Mouse (Mus musculus) thymus, adult 18-20 months (tissue): ENCODE measurements around the gene Vil1.

Experiments
- DNase-seq, 2 experiments: peaks; one replicate each; pipeline ENCODE4 v3.0.0; 2022; ENCODE audit warnings: mixed read lengths in 2 of 2

Gene Vil1

GRCm38 (mm10) chr1:74408589-74409504, at the start of gene Vil1:
Gene Vil1 (plus strand): TSS chr1:74409376.
- DNase-seq: no peak

DNA sequence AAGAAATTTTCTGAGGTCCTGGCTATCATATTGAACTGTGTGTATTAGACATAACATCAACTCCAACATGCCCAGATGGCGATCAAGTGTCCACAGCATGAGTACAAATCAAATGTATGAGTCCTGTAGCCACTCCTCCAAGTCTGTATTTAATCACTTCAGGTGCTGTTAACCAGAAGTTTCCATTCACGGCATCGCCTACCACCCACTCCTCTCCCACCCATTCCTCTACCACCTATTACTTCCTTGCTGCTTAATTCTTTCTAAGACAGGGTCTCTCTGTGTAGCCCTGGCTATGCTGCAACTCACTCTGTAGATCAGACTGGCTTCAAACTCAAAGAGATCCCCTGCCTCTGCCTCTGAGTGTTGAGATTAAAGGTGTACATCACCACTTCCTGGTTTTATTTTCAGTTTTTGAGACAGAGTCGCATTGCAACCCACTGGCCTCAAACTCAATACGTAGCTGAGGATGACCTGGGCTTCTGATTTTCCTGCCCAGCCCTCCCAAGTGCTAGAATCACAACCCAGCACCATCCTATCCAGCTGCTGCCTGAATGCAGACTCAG, 49.1 kb upstream of the Vil1 start:
- no peak for DNase-seq

DNA sequence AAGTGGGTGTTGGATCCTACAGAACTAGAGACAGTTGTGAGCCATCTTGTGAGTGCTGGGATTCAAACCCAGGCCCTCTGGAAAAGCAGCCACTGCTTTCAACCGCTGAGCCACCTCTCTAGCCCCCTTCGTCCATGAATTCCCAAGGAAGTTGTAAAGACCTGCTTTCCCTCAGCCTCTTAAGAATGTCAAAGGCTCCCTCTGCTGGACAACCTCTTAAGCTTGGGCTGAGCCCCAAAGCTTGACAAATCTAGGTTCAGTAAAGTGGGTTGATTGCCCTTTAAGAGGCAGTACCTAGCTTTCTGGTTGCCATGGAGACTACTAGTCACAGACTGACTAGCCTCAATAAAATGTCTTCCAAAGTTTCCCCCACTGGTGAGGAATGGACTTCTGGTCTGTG, 47.4 kb upstream of the Vil1 start, which contains the start of gene Catip:
Gene Catip, plus strand, starts transcription at position 297 of the 400 bp plus-strand sequence.
- DNase-seq: peak in 1 of 2 experiments; percentile 35

GRCm38 (mm10) chr1:74362325-74363229, 46.6 kb upstream of the Vil1 start:
- no peak for DNase-seq

- no peak for DNase-seq
Observed at GRCm38 (mm10) chr1:74363437-74363836, 45.7 kb upstream of the Vil1 start.

DNA sequence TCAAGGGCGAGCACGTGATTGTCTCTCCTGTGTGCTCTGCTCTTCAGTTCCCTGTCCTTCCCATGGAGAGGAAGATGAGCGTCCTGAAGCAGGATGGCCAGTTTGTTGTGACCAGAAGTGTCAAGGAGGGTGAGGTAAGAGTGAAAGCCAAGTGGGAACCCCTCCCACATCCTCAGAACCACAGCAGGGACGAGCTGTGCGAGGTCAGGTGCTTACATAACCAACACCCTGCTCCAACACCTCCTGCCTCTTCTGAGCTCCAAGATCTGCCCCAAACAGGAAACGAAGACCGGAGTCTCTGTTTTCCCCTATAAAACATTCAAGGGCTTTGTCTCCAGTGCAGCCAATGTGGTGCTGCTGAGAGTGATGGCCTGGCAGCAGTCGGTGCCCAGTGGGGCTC, 44.9 kb upstream of the Vil1 start:
- no peak for DNase-seq

DNA sequence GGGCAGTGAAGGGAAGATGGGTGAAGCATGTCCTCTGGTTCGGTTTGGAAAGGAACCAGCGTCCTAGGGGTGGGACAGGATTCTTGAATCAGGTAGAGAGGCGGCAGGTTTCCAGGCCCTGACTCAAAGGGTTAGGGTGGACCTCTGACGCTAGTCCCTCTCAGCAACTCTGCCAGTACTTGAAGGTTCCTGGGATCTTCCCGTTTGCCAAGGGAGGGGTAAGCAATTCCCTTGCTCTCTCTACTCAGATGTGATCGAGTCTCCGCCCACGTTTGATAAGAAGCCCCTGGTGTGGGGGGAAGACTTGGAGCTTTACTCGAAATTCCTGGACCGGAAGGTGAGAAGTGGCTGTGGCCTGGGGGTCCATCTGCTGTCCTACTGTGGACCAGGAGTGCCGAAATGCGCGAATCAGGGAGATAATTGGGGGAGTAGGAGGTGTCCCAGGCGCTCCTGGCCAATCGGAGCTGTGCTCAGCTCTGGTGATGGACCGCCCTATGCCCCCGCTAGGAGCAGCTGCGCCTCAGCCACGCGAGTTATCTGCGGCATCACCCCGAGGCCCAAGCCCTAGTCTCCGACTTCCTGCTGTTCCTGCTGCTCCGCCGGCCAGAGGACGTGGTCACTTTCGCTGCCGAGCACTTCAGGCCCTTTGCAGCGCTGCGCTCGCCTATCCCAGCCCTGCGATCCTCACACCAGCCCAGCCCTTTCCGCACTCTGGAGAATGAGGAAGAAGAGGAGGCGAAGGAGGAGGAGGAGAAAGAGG, 41.1 kb upstream of the Vil1 start:
- DNase-seq: peak in 1 of 2 experiments; percentile 20

DNA sequence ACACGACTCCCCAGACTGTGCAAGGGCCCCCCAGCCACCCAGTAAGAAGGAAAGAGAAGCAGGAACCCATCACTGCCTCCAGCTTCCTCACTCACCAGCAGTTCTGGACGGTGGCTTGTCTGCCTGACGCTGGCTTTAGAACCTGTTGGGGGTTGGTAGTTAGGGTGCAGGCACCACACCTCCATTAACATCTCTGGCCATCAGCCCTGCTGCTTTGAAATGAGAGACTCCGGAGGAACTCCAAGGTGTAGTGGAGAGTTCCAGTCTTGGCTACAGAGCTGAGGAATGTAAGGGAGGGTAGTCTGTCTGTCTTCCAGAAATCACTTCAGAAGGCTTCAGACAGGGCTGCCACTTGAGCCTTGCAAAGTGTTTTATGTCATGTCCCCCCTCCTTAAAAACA, 39.1 kb upstream of the Vil1 start:
- no peak for DNase-seq

- no peak for DNase-seq
Observed at GRCm38 (mm10) chr1:74373372-74373771, 35.8 kb upstream of the Vil1 start.

DNA sequence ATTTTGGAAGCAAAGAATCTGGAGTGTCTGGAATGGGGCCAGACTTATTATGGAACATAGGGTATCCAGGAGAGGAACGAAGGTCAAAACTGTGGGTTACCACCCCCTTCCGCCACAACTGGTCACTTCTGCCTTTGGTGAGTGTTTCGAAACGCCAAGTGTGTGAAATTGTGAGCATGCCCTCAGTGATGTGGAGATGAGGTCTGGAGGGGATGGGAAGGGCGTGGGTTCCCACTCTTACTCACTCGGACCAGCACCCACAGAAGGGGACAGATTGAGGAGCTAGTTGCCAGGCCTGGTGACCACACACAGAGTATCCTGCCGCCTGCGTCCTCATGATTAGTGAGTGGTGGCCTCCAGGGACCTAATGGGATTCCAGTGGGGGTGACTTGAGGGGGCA, 34.2 kb upstream of the Vil1 start, which contains the start of gene Slc11a1:
Gene Slc11a1, plus strand, starts transcription at position 216 of the 400 bp plus-strand sequence.
- no peak for DNase-seq

GRCm38 (mm10) chr1:74375561-74375960, 33.6 kb upstream of the Vil1 start:
- DNase-seq: no peak

DNA sequence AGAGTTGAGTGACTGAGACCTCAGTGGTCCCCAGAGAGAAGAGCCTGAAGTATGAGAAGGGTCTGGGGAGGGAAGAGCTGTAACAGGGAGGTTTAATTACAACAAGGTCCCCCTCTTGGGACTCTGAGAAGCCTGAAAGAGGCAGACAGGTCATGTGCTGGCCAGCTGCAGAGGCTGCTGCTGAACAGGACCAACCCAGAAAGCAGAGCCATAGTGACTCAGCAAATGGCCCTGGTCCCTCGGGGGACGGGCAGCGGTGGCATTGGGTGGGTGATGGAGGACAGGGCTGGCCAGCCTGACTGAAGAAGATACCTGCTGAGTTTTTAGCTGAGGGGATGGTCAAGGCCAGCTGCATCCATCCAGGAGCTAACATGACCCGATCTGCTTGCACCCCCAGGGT, 32.8 kb upstream of the Vil1 start:
- DNase-seq: no peak

DNA sequence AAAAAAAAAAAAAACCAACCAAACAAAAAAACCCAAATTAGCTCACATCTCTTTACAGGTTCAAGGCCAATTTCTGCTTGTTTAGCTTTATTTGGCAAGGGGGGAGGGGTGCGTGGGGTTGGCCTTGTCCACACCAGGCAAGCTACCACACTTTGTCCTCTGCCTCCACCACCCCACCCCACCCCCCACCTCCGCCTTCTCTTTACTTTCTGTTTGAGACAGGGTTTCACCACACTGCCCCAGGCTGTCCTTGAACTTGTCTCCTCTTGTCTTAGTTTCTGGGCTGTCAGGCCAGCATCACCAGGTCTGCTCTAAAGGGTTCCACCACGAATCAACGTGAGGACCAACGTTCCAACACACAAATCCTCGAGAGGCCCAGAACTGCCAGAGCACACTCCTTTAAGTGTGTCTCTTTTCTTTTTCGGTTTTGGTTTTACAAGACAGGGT, 30.1 kb upstream of the Vil1 start:
- DNase-seq: no peak

- DNase-seq: no peak
Observed at GRCm38 (mm10) chr1:74380484-74380883, 28.7 kb upstream of the Vil1 start.

DNA sequence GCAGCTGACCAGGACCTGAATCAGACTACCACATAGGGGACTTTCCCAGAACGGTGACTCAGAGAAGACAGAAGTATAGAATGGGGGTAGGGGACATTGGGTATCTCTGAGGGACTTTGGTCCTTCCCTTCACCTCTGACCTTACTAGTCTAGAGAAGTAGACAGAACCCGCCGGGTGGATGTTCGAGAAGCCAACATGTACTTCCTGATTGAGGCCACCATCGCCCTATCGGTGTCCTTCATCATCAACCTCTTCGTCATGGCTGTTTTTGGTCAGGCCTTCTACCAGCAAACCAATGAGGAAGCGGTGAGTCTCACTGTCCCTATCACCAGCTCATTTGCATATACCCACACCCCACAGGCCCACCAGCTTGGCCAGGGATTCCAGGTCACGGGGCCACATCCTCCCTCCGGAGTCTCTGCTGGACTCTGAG, 27.6 kb upstream of the Vil1 start:
- no peak for DNase-seq

DNA sequence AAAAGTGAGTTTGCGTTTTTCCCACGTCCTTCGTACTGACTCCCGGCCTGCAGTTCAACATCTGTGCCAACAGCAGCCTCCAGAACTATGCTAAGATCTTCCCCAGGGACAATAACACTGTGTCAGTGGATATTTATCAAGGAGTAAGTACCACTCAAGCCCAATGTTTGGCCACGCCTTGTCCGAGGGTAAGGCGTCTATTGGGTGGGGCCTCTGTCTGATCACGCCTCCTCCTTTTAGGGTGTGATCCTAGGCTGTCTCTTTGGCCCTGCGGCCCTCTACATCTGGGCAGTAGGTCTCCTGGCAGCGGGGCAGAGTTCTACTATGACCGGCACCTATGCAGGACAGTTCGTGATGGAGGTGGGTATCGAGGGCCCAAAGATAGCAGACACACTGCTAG, 25.8 kb upstream of the Vil1 start:
- no peak for DNase-seq

DNA sequence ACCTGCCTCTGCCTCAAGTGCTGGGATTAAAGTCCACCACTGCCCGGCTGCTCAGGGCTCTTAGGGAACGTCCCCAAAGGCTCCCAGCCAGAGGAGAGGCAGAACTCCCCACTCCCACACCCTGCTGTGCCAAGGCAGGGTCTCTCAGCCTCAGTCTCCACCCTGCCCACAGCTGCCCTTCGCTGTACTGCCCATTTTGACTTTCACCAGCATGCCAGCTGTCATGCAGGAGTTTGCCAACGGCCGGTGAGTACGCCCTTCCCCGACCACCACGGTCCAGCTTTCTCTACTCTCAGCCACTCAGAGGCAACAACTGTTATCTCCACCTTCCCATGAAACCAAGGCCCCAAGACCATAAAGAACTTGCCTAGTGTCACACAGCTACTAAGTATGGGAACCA, 24.7 kb upstream of the Vil1 start:
- DNase-seq: no peak

DNA sequence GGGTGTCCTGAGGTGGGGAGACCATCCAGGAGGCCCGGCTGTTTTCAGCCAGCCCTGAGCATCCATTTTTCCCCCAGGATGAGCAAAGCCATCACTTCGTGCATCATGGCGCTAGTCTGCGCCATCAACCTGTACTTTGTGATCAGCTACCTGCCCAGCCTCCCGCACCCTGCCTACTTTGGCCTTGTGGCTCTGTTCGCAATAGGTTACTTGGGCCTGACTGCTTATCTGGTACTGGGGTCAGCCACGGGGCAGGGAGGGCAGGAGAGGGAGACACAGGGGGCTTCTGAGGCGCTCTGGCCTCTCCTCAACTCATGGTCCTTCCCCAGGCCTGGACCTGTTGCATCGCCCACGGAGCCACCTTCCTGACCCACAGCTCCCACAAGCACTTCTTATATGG, 24.1 kb upstream of the Vil1 start:
- no peak for DNase-seq

- no peak for DNase-seq
Observed at GRCm38 (mm10) chr1:74385531-74385930, 23.6 kb upstream of the Vil1 start.

DNA sequence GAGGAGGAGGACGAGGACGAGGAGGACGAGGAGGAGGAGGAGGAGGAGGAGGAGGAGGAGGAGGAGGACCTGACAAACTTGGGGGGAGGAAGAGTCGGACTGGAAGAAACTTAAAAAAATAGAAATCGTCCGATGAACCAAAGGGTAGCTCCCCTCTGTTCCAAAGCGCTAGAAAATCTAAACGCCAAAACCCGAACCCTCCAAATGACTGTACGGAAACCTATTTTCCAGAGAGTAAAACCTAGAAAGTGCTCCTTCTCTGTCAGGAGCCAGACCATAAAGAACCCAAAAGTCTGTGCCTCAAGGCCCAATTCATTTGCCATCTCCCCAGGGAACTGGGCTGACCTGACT, 22.8 kb upstream of the Vil1 start:
- no peak for DNase-seq

DNA sequence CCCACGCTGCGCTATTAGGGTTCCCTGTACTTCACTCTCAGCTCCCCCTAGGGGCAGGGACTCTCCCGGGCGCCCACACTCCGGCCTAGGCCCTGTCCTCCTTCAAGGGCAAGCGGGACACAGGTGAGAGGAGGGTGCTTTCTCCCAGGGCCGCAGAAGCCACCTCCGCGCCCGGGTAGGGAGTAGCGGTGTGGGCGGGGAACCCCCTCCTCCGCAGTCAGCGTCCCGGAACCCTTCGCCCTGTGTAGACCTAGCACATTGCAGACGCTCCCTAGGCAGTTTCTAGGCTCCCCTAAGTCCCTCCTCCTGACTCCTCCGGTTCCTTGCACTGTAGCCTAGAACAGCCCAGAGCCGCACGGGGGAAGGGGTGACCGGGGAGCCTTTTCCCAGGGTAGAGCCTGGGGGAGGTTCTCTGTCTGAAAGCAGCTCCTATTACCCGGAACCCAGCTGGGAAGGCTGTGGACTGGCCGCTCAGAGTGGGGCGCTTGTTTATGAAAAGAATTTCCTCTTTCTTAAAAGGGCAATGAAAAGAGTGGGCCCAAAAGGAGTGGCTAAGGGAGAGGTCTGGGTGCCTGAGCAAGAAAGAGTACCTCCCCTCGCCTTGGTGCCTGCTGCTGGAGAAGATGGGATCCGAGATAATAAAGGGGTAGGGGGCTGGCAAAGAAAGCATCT, 22.3 kb upstream of the Vil1 start:
- peak; percentile 82 to 92 for DNase-seq
